Mouse (Mus musculus): ENCODE measurements at regions not wholly inside any gene's neighbourhood (a gene's known extent, or its start where the extent isn't known, plus 50 kb on each side); places are given as distances from the start of the nearest gene placed in this dataset.

- Histone ChIP-seq H3K27me3 (ENCODE audit: control insufficient read depth, insufficient read depth, low read length) (no peaks in the 10 kb centered on the region), H3K4me3 (ENCODE audit: control insufficient read depth in 1 of 2, insufficient read depth in 1 of 2, low read depth in 1 of 2, low read length in 2 of 2) (no peak overlapping the region), H3K27ac (replicated peaks in 1 of 2; ENCODE audit: control insufficient read depth in 1 of 2, insufficient read depth in 1 of 2, low read depth in 2 of 2, low read length in 2 of 2) (no peak overlapping the region), H3K9me3 (ENCODE audit: control insufficient read depth, low read length) (no peaks in the 10 kb centered on the region), H3K36me3 (ENCODE audit: control insufficient read depth, insufficient read depth, low read length) (no peaks in the 10 kb centered on the region), H3K4me2 (ENCODE audit: low read length) (no peak overlapping the region), H3K9ac (ENCODE audit: low read length) (no peak overlapping the region), H3K4me1 (ENCODE audit: control insufficient read depth in 2 of 2, insufficient read depth in 2 of 2, low read length in 2 of 2) (no peaks in the 10 kb centered on the region)
- no peak for ATAC-seq (ENCODE audit: insufficient number of reproducible peaks, insufficient read depth, low FRiP score, low read depth)
- 24% methylated on average over 1 of the region's 1 CpGs for WGBS
Measured at GRCm38 (mm10) chr15:33969409-33969808, 388.3 kb downstream of the 9430069I07Rik start.

- no peak overlapping the region for H3K4me2 ChIP-seq (ENCODE audit: low read length)
- no peak overlapping the region for H3K27ac ChIP-seq (replicated peaks in 1 of 2; ENCODE audit: control insufficient read depth in 1 of 2, insufficient read depth in 1 of 2, low read depth in 2 of 2, low read length in 2 of 2)
- no peak overlapping the region for H3K4me3 ChIP-seq (ENCODE audit: control insufficient read depth in 1 of 2, insufficient read depth in 1 of 2, low read depth in 1 of 2, low read length in 2 of 2)
- H3K9ac ChIP-seq (ENCODE audit: low read length) = no peak overlapping the region
- H3K36me3 ChIP-seq (ENCODE audit: control insufficient read depth, insufficient read depth, low read length) = no peaks in the 10 kb centered on the region
- no peaks in the 10 kb centered on the region for H3K4me1 ChIP-seq (ENCODE audit: control insufficient read depth in 2 of 2, insufficient read depth in 2 of 2, low read length in 2 of 2)
- ATAC-seq (ENCODE audit: insufficient number of reproducible peaks, insufficient read depth, low FRiP score, low read depth) = no peak
- 66% methylated on average over 4 of the region's 4 CpGs for WGBS
- H3K27me3 ChIP-seq (ENCODE audit: control insufficient read depth, insufficient read depth, low read length) = no peaks in the 10 kb centered on the region
- H3K9me3 ChIP-seq (ENCODE audit: control insufficient read depth, low read length) = no peaks in the 10 kb centered on the region
Measured at GRCm38 (mm10) chr15:33935013-33935664, 422.5 kb downstream of the 9430069I07Rik start.

GRCm38 (mm10) chr15:33926446-33926845 lies 431.2 kb downstream of the 9430069I07Rik start:
- WGBS = 31% methylated on average over 2 of the region's 2 CpGs
- no peak overlapping the region for H3K4me3 ChIP-seq (ENCODE audit: control insufficient read depth in 1 of 2, insufficient read depth in 1 of 2, low read depth in 1 of 2, low read length in 2 of 2)
- H3K9me3 ChIP-seq (ENCODE audit: control insufficient read depth, low read length) = no peaks in the 10 kb centered on the region

GRCm38 (mm10) chr15:33924094-33924890 lies 433.4 kb downstream of the 9430069I07Rik start:
- no peaks in the 10 kb centered on the region for H3K36me3 ChIP-seq (ENCODE audit: control insufficient read depth, insufficient read depth, low read length)
- no peaks in the 10 kb centered on the region for H3K4me1 ChIP-seq (ENCODE audit: control insufficient read depth in 2 of 2, insufficient read depth in 2 of 2, low read length in 2 of 2)
- H3K27me3 ChIP-seq (ENCODE audit: control insufficient read depth, insufficient read depth, low read length) = no peaks in the 10 kb centered on the region
- H3K9ac ChIP-seq (ENCODE audit: low read length) = no peak overlapping the region
- no peak overlapping the region for H3K27ac ChIP-seq (replicated peaks in 1 of 2; ENCODE audit: control insufficient read depth in 1 of 2, insufficient read depth in 1 of 2, low read depth in 2 of 2, low read length in 2 of 2)
- H3K9me3 ChIP-seq (ENCODE audit: control insufficient read depth, low read length) = no peaks in the 10 kb centered on the region
- no peak overlapping the region for H3K4me3 ChIP-seq (ENCODE audit: control insufficient read depth in 1 of 2, insufficient read depth in 1 of 2, low read depth in 1 of 2, low read length in 2 of 2)
- ATAC-seq (ENCODE audit: insufficient number of reproducible peaks, insufficient read depth, low FRiP score, low read depth) = no peak
- H3K4me2 ChIP-seq (ENCODE audit: low read length) = no peak overlapping the region
- WGBS = 84% methylated on average over 5 of the region's 5 CpGs

More at GRCm38 (mm10) chr15:33926446-33926845, 431.2 kb downstream of the 9430069I07Rik start:
- Histone ChIP-seq H3K9ac (ENCODE audit: low read length) (no peak overlapping the region), H3K27ac (replicated peaks in 1 of 2; ENCODE audit: control insufficient read depth in 1 of 2, insufficient read depth in 1 of 2, low read depth in 2 of 2, low read length in 2 of 2) (no peak overlapping the region), H3K27me3 (ENCODE audit: control insufficient read depth, insufficient read depth, low read length) (no peaks in the 10 kb centered on the region), H3K36me3 (ENCODE audit: control insufficient read depth, insufficient read depth, low read length) (no peaks in the 10 kb centered on the region), H3K4me1 (ENCODE audit: control insufficient read depth in 2 of 2, insufficient read depth in 2 of 2, low read length in 2 of 2) (no peaks in the 10 kb centered on the region), H3K4me2 (ENCODE audit: low read length) (no peak overlapping the region)
- ATAC-seq (ENCODE audit: insufficient number of reproducible peaks, insufficient read depth, low FRiP score, low read depth) = no peak

- Histone ChIP-seq H3K9me3 (ENCODE audit: control insufficient read depth, low read length) (no peaks in the 10 kb centered on the region), H3K4me3 (ENCODE audit: control insufficient read depth in 1 of 2, insufficient read depth in 1 of 2, low read depth in 1 of 2, low read length in 2 of 2) (no peak overlapping the region), H3K27me3 (ENCODE audit: control insufficient read depth, insufficient read depth, low read length) (no peaks in the 10 kb centered on the region), H3K4me1 (ENCODE audit: control insufficient read depth in 2 of 2, insufficient read depth in 2 of 2, low read length in 2 of 2) (no peaks in the 10 kb centered on the region), H3K36me3 (ENCODE audit: control insufficient read depth, insufficient read depth, low read length) (no peaks in the 10 kb centered on the region), H3K4me2 (ENCODE audit: low read length) (no peak overlapping the region), H3K27ac (replicated peaks in 1 of 2; ENCODE audit: control insufficient read depth in 1 of 2, insufficient read depth in 1 of 2, low read depth in 2 of 2, low read length in 2 of 2) (no peak overlapping the region), H3K9ac (ENCODE audit: low read length) (no peak overlapping the region)
- ATAC-seq (ENCODE audit: insufficient number of reproducible peaks, insufficient read depth, low FRiP score, low read depth) = no peak
- 64% methylated on average over 1 of the region's 1 CpGs for WGBS
Measured at GRCm38 (mm10) chr15:33914891-33915290, 442.8 kb downstream of the 9430069I07Rik start.

GRCm38 (mm10) chr15:33906727-33907479 lies 450.8 kb downstream of the 9430069I07Rik start:
- Histone ChIP-seq H3K9ac (ENCODE audit: low read length) (no peak overlapping the region), H3K36me3 (ENCODE audit: control insufficient read depth, insufficient read depth, low read length) (no peaks in the 10 kb centered on the region), H3K27me3 (ENCODE audit: control insufficient read depth, insufficient read depth, low read length) (no peaks in the 10 kb centered on the region), H3K4me2 (ENCODE audit: low read length) (no peak overlapping the region), H3K9me3 (ENCODE audit: control insufficient read depth, low read length) (no peaks in the 10 kb centered on the region), H3K4me1 (ENCODE audit: control insufficient read depth in 2 of 2, insufficient read depth in 2 of 2, low read length in 2 of 2) (no peaks in the 10 kb centered on the region), H3K27ac (replicated peaks in 1 of 2; ENCODE audit: control insufficient read depth in 1 of 2, insufficient read depth in 1 of 2, low read depth in 2 of 2, low read length in 2 of 2) (no peak overlapping the region), H3K4me3 (ENCODE audit: control insufficient read depth in 1 of 2, insufficient read depth in 1 of 2, low read depth in 1 of 2, low read length in 2 of 2) (no peak overlapping the region)
- 52% methylated on average over 5 of the region's 5 CpGs for WGBS
- ATAC-seq (ENCODE audit: insufficient number of reproducible peaks, insufficient read depth, low FRiP score, low read depth) = no peak

- no peak for ATAC-seq (ENCODE audit: insufficient number of reproducible peaks, insufficient read depth, low FRiP score, low read depth)
- 85% methylated on average over 2 of the region's 2 CpGs for WGBS
Measured at GRCm38 (mm10) chr15:33896076-33896475, 461.6 kb downstream of the 9430069I07Rik start.

More at GRCm38 (mm10) chr15:33896076-33896475, 461.6 kb downstream of the 9430069I07Rik start:
- no peaks in the 10 kb centered on the region for H3K27me3 ChIP-seq (ENCODE audit: control insufficient read depth, insufficient read depth, low read length)
- H3K4me1 ChIP-seq (ENCODE audit: control insufficient read depth in 2 of 2, insufficient read depth in 2 of 2, low read length in 2 of 2) = no peaks in the 10 kb centered on the region
- H3K4me2 ChIP-seq (ENCODE audit: low read length) = no peak overlapping the region
- H3K27ac ChIP-seq (replicated peaks in 1 of 2; ENCODE audit: control insufficient read depth in 1 of 2, insufficient read depth in 1 of 2, low read depth in 2 of 2, low read length in 2 of 2) = no peak overlapping the region
- no peak overlapping the region for H3K4me3 ChIP-seq (ENCODE audit: control insufficient read depth in 1 of 2, insufficient read depth in 1 of 2, low read depth in 1 of 2, low read length in 2 of 2)
- H3K9me3 ChIP-seq (ENCODE audit: control insufficient read depth, low read length) = no peaks in the 10 kb centered on the region
- no peaks in the 10 kb centered on the region for H3K36me3 ChIP-seq (ENCODE audit: control insufficient read depth, insufficient read depth, low read length)
- no peak overlapping the region for H3K9ac ChIP-seq (ENCODE audit: low read length)

Data from heart, embryonic 14.5 days (tissue).